Mouse (Mus musculus) CH12.LX (cell line): ENCODE measurements around the gene Nrp2. TPM values are rescaled to one million over a fixed set of nuclear protein-coding genes. Genes with fewer than 3 reads are reported as not detected.

ENCODE experiments used
- DNase-seq: peaks from one replicate; pipeline ENCODE4 v3.0.0-alpha.2; 2013; ENCODE audit errors: extremely low read depth
- H3K27ac ChIP-seq: 2 replicates; pipeline ENCODE4 v1.5.1; 2012; ENCODE audit warnings: low read depth, mild to moderate bottlenecking, control low read depth, moderate library complexity; ENCODE audit not compliant: insufficient read depth
- H3K27me3 ChIP-seq: replicated peaks from 2 replicates; pipeline ENCODE3; 2012; ENCODE audit warnings: inconsistent platforms
- H3K36me3 ChIP-seq, 2 experiments: replicated peaks in 1 of 2; 2 replicates each; pipeline versions ENCODE3 to v1.6.1; 2012; ENCODE audit warnings: inconsistent platforms in 1 of 2, low read length in 1 of 2, mild to moderate bottlenecking in 1 of 2, mixed read lengths in 1 of 2, moderate library complexity in 1 of 2; ENCODE audit not compliant: control insufficient read depth in 1 of 2, insufficient read depth in 1 of 2
- H3K4me1 ChIP-seq, 2 experiments: 2 replicates each; pipeline ENCODE4 v1.6.1; 2012; ENCODE audit warnings: inconsistent platforms in 1 of 2, moderate library complexity in 1 of 2; ENCODE audit not compliant: insufficient read depth in 2 of 2, control insufficient read depth in 1 of 2
- H3K4me2 ChIP-seq: 2 replicates; pipeline ENCODE4 v1.6.1; 2012; ENCODE audit warnings: low read depth, mild to moderate bottlenecking, control low read depth; ENCODE audit not compliant: poor library complexity, insufficient read depth, severe bottlenecking
- H3K4me3 ChIP-seq, 3 experiments: fragments of 150-350 bp in 1 of 3; sonication (generic) in 1 of 3; replicated peaks in 1 of 3; 2 replicates each; pipeline versions ENCODE3 to v1.5.1; 2011 to 2012; ENCODE audit warnings: low read depth in 2 of 3, low read length in 2 of 3, mild to moderate bottlenecking in 2 of 3, moderate library complexity in 2 of 3, control low read depth in 1 of 3, improper control_type of control experiment in 1 of 3, inconsistent platforms in 1 of 3, mixed read lengths in 1 of 3; ENCODE audit not compliant: poor library complexity in 1 of 3
- H3K79me2 ChIP-seq: replicated peaks from 2 replicates; pipeline ENCODE4 v1.6.1; 2012; ENCODE audit warnings: mild to moderate bottlenecking, moderate library complexity; ENCODE audit not compliant: control insufficient read depth, poor library complexity, insufficient read depth, severe bottlenecking; ENCODE audit errors: extremely low read depth
- H3K9ac ChIP-seq: 2 replicates; pipeline ENCODE4 v1.6.1; 2012; ENCODE audit warnings: low read depth, mild to moderate bottlenecking, control low read depth, moderate library complexity; ENCODE audit not compliant: insufficient read depth
- H3K9me3 ChIP-seq: replicated peaks from 2 replicates; pipeline ENCODE3; 2012; ENCODE audit warnings: low read length, inconsistent platforms, mixed read lengths
- CHD1 ChIP-seq: IDR thresholded peaks from 2 replicates; pipeline ENCODE4 v1.6.1; 2012; ENCODE audit warnings: low read depth, low read length, improper control_type of control experiment, inconsistent platforms
- CHD2 ChIP-seq: IDR thresholded peaks from 2 replicates; pipeline ENCODE4 v1.6.1; 2011; ENCODE audit warnings: low read length, improper control_type of control experiment
- CTCF ChIP-seq, 2 experiments: IDR thresholded peaks in 1 of 2; conservative IDR thresholded peaks in 1 of 2; 2 replicates each; pipeline ENCODE4 v1.5.1; 2011 to 2012; ENCODE audit warnings: low read depth in 2 of 2, low read length in 2 of 2, improper control_type of control experiment in 1 of 2, inconsistent platforms in 1 of 2, mild to moderate bottlenecking in 1 of 2, moderate library complexity in 1 of 2
- E2F4 ChIP-seq: IDR thresholded peaks from 2 replicates; pipeline ENCODE4 v1.6.1; 2011; ENCODE audit warnings: low read depth, low read length, improper control_type of control experiment; ENCODE audit not compliant: insufficient replicate concordance
- EP300 ChIP-seq: IDR thresholded peaks from 2 replicates; pipeline ENCODE4 v1.6.1; 2011; ENCODE audit warnings: low read length, improper control_type of control experiment
- ETS1 ChIP-seq: conservative IDR thresholded peaks from 2 replicates; pipeline ENCODE4 v1.6.1; 2012; ENCODE audit warnings: low read depth, mild to moderate bottlenecking, inconsistent platforms, low read length, improper control_type of control experiment, moderate library complexity
- GABPA ChIP-seq: IDR thresholded peaks from 2 replicates; pipeline ENCODE4 v1.6.1; 2012; ENCODE audit warnings: low read depth, low read length, improper control_type of control experiment, inconsistent platforms; ENCODE audit not compliant: insufficient replicate concordance
- IRF4 ChIP-seq: IDR thresholded peaks from 2 replicates; pipeline ENCODE4 v1.6.1; 2014; ENCODE audit warnings: low read depth, mild to moderate bottlenecking, inconsistent platforms, low read length, improper control_type of control experiment
- KAT2A ChIP-seq: IDR thresholded peaks from 2 replicates; pipeline ENCODE4 v1.6.1; 2012; ENCODE audit warnings: low read length, improper control_type of control experiment, inconsistent platforms; ENCODE audit not compliant: insufficient replicate concordance
- MAFK ChIP-seq: IDR thresholded peaks from 2 replicates; pipeline ENCODE4 v1.6.1; 2011; ENCODE audit warnings: low read length, improper control_type of control experiment; ENCODE audit not compliant: insufficient replicate concordance
- MXI1 ChIP-seq: IDR thresholded peaks from 2 replicates; pipeline ENCODE4 v1.6.1; 2011; ENCODE audit warnings: mild to moderate bottlenecking, low read depth, low read length, improper control_type of control experiment
- MYC ChIP-seq: IDR thresholded peaks from 2 replicates; pipeline ENCODE4 v1.6.1; 2011; ENCODE audit warnings: low read depth, mild to moderate bottlenecking, improper control_type of control experiment, low read length
- PAX5 ChIP-seq: IDR thresholded peaks from 2 replicates; pipeline ENCODE4 v1.6.1; 2012; ENCODE audit warnings: low read length, inconsistent platforms, mixed read lengths
- POLR2A ChIP-seq: IDR thresholded peaks from 2 replicates; pipeline ENCODE4 v1.6.1; 2011; ENCODE audit warnings: low read depth, mild to moderate bottlenecking, improper control_type of control experiment, low read length
- POLR2AphosphoS2 ChIP-seq: IDR thresholded peaks from 2 replicates; pipeline ENCODE4 v1.6.1; 2011; ENCODE audit warnings: low read depth, low read length, improper control_type of control experiment
- RAD21 ChIP-seq: IDR thresholded peaks from 2 replicates; pipeline ENCODE4 v1.6.1; 2011; ENCODE audit warnings: low read depth, mild to moderate bottlenecking, low read length, improper control_type of control experiment, moderate library complexity
- RCOR1 ChIP-seq: conservative IDR thresholded peaks from 2 replicates; pipeline ENCODE4 v1.6.1; 2012; ENCODE audit warnings: low read depth, mild to moderate bottlenecking, inconsistent platforms, low read length, improper control_type of control experiment
- SIN3A ChIP-seq: IDR thresholded peaks from 2 replicates; pipeline ENCODE4 v1.6.1; 2012; ENCODE audit warnings: low read length, improper control_type of control experiment, inconsistent platforms
- TCF12 ChIP-seq: IDR thresholded peaks from 2 replicates; pipeline ENCODE4 v1.6.1; 2014; ENCODE audit warnings: low read depth, mild to moderate bottlenecking, inconsistent platforms, low read length, improper control_type of control experiment
- USF1 ChIP-seq: IDR thresholded peaks from 2 replicates; pipeline ENCODE4 v1.6.1; 2014; ENCODE audit warnings: low read depth, mild to moderate bottlenecking, inconsistent platforms, low read length, improper control_type of control experiment
- USF2 ChIP-seq: conservative IDR thresholded peaks from 2 replicates; pipeline ENCODE4 v1.6.1; 2011; ENCODE audit warnings: low read depth, low read length, improper control_type of control experiment
- ZC3H11A ChIP-seq: IDR thresholded peaks from 2 replicates; pipeline ENCODE4 v1.6.1; 2012; ENCODE audit warnings: low read depth, mild to moderate bottlenecking, inconsistent platforms, low read length, improper control_type of control experiment
- ZNF384 ChIP-seq: IDR thresholded peaks from 2 replicates; pipeline ENCODE4 v1.6.1; 2012; ENCODE audit warnings: low read depth, low read length, improper control_type of control experiment, inconsistent platforms
- dilution Hi-C: fragments of 300-500 bp; cut with MboI; formaldehyde crosslinking; loops from 2 replicates; pipeline ENCODE4 v1.14.3; 2020; ENCODE audit warnings: low sequenced_read_pairs; ENCODE audit not compliant: extremely low pct_unique_long_range_greater_than_20kb, extremely low pct_ligation_motif_present
- in situ Hi-C: fragments of 300-500 bp; cut with MboI; formaldehyde crosslinking; loops from 3 replicates; pipeline ENCODE4 v1.14.3; 2019; ENCODE audit warnings: low sequenced_read_pairs, low pct_ligation_motif_present, low pct_unique_long_range_greater_than_20kb, mixed read lengths
- polyA plus RNA-seq: library from polyadenylated mRNA; unstranded; fragments of >175 nt; gene quantifications from 2 replicates; pipeline ENCODE4 v1.2.1, GENCODE M21; 2012; ENCODE audit warnings: low read depth; ENCODE audit not compliant: insufficient read length
- total RNA-seq, 2 experiments: library from RNA; depleted of rRNA; stranded (reverse); fragments of 300-350 nt in 1 of 2; fragments of >200 nt in 1 of 2; gene quantifications; 2 replicates each; pipeline ENCODE4 v1.2.3; 2012 to 2014

The Nrp2 gene
- total and polyA plus RNA-seq, 3 experiments: 16.4 to 24.4 (median 17.3) TPM

DNA sequence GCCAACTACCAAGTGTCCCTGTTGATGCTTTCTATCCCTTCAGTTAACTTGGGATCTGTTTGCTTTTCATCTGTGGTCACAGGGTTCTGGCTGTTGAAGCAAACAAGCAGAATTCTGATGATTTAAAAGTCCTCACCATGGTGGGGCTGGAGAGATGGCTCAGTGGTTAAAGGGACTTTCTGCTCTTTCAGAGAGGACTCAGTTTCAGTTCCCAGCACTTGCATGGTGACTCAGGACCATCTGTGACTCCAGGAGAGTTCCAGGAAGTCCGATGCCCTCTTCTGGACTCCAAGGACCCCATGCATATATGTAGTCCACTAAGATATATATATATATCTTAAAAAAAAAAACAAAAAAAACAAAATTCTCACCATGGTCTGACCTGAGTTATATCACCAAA is 11.9 kb downstream of the Nrp2 start (continued):
- no peak for TF ChIP-seq RCOR1

DNA sequence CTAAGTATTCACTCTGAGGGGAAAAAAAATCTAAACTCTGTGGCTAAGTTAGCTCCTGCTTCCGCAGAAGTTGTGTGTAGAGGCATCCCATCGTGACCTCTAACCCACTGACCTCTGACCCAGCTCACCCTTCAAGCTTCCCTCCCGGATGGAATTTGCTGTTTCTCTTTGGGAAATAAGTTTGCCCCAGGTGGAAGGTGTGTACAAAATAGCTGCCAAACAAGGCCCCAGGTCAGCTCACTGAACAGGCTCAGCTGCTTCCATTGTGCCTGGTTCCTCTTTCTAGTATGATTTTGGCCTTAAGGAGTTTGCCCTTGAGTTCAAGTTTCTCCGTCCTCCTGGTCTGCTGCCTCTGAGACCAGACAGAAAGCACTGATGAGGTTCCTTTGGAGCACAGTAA is 12.6 kb downstream of the Nrp2 start:
- Histone ChIP-seq H3K79me2 (peaks cover 27% of the 10 kb centered on the region), H3K27me3 (no peaks in the 10 kb centered on the region), H3K27ac (peak overlapping the region; percentile 27), H3K4me1 (peaks cover 14 to 92% of the 10 kb centered on the region in 2 experiments), H3K9ac (no peak overlapping the region), H3K4me2 (peak overlapping the region; percentile 33; the same call in 1 of the 2 replicates), H3K4me3 (no peak overlapping the region), H3K9me3 (no peaks in the 10 kb centered on the region), H3K36me3 (peaks cover 0 to 13% of the 10 kb centered on the region in 2 experiments)
- peak; percentile 73 for TF ChIP-seq EP300
- no peak for TF ChIP-seq USF1
- TF ChIP-seq E2F4: no peak
- TF ChIP-seq ZNF384: no peak
- TF ChIP-seq CHD2: no peak
- no peak for TF ChIP-seq MYC
- 0 out of 2 replicates have a peak, but pooled peaks have one; percentile 18 for TF ChIP-seq TCF12
- TF ChIP-seq SIN3A: 0 out of 2 replicates have a peak, but pooled peaks have one; percentile 10
- TF ChIP-seq USF2: no peak
- no peak for TF ChIP-seq MXI1
- TF ChIP-seq POLR2A: no peak
- TF ChIP-seq CHD1: no peak
- TF ChIP-seq CTCF (conservative IDR thresholded peaks at IDR 0.05 in 1 of 2, IDR thresholded peaks at IDR 0.05 in 1 of 2; ENCODE audit: low read depth in 2 of 2, low read length in 2 of 2): no peak
- no peak for TF ChIP-seq KAT2A
- TF ChIP-seq GABPA: no peak
- no peak for TF ChIP-seq MAFK
- peak; percentile 68 for TF ChIP-seq IRF4
- TF ChIP-seq RCOR1: no peak
- no peak for TF ChIP-seq PAX5
- no peak for TF ChIP-seq RAD21
- 0 out of 2 replicates have a peak, but pooled peaks have one; percentile 22 for TF ChIP-seq ETS1
- no peak for TF ChIP-seq ZC3H11A
- no peak for TF ChIP-seq POLR2AphosphoS2
- DNase-seq: no peak
- in situ Hi-C loops: loop anchor here (25.0 kb wide), 3 partner anchors 528 to 1578 kb away; no protein-coding TSS in a partner anchor
- dilution Hi-C loops: no loop called here
